Mouse (Mus musculus): ENCODE data around the gene Krt25.

Krt25 gene

GRCm38 (mm10) chr11:99276786-99277185 lies 46.0 kb downstream of the Krt25 start:
- DNase-seq (ENCODE audit: low spot score in 2 of 2), result no peak

GRCm38 (mm10) chr11:99275624-99276023 lies 47.1 kb downstream of the Krt25 start:
- DNase-seq (ENCODE audit: low spot score in 2 of 2), result no peak

- no peak for DNase-seq (ENCODE audit: low spot score in 2 of 2)
These were observed 50.0 kb downstream of the Krt25 start for GRCm38 (mm10) chr11:99272721-99273120.

GRCm38 (mm10) chr11:99269192-99269591 lies 53.6 kb downstream of the Krt25 start:
- no peak for DNase-seq (ENCODE audit: low spot score in 2 of 2)

- DNase-seq (ENCODE audit: low spot score in 2 of 2), result no peak
These were observed 57.0 kb downstream of the Krt25 start for GRCm38 (mm10) chr11:99265796-99266195.

Measured in right cerebral cortex, postnatal 36 days (tissue).